Mouse (Mus musculus): Measurements from ENCODE around the gene Slc44a2. TPM values are rescaled to one million over a fixed set of nuclear protein-coding genes. Genes with fewer than 3 reads are reported as not detected.

Slc44a2 gene
- polyA plus RNA-seq, 1 experiment from 2014 or later, result 52.0 TPM

- Histone ChIP-seq H3K27me3 (replicated peaks; ENCODE audit: control insufficient read depth, insufficient read depth, low read length) (no peaks in the 10 kb centered on the region), H3K27ac (ENCODE audit: low read depth, low read length) (no peak overlapping the region), H3K4me2 (ENCODE audit: low read length) (no peak overlapping the region), H3K4me1 (ENCODE audit: control insufficient read depth, insufficient read depth, low read length) (peaks cover 12% of the 10 kb centered on the region), H3K4me3 (ENCODE audit: low read depth, low read length) (no peak overlapping the region), H3K9me3 (replicated peaks; ENCODE audit: control insufficient read depth, low read length) (no peaks in the 10 kb centered on the region), H3K36me3 (ENCODE audit: control insufficient read depth, insufficient read depth, low read length) (no peaks in the 10 kb centered on the region), H3K9ac (ENCODE audit: low read length) (no peak overlapping the region)
- WGBS, result 95% methylated on average over 11 of the region's 11 CpGs
- DNase-seq (ENCODE audit: low spot score), result no peak
- no peak for ATAC-seq
Measured at GRCm38 (mm10) chr9:21324269-21324668, 3.8 kb downstream of the Slc44a2 start.

DNA sequence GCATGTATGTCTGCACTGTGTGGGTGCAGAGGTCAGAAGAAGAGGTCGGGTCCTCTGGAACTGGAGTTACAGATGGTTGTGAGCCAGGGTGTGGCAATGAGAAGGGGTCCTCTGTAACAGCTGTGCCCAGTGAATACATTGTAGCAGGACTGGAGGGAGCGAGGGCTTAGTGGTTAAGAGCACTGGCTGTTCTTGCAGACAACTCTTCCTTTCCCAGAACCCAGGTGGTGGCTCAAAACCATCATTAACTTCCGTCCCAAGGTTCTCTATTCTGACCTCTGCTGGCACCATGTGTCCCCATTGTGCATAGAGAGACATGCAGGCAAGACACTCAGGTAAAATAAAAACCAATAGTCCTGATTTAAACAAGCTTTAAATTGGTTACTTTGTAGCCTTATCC, 7.1 kb downstream of the Slc44a2 start:
- Histone ChIP-seq H3K4me3 (ENCODE audit: low read depth, low read length) (no peak overlapping the region), H3K27me3 (replicated peaks; ENCODE audit: control insufficient read depth, insufficient read depth, low read length) (no peaks in the 10 kb centered on the region), H3K4me1 (ENCODE audit: control insufficient read depth, insufficient read depth, low read length) (0 out of 2 replicates have a peak, but pooled peaks cover 3% of the 10 kb centered on the region), H3K9ac (ENCODE audit: low read length) (no peak overlapping the region), H3K27ac (ENCODE audit: low read depth, low read length) (no peak overlapping the region), H3K4me2 (ENCODE audit: low read length) (no peak overlapping the region), H3K36me3 (ENCODE audit: control insufficient read depth, insufficient read depth, low read length) (no peaks in the 10 kb centered on the region), H3K9me3 (replicated peaks; ENCODE audit: control insufficient read depth, low read length) (no peaks in the 10 kb centered on the region; the same call in 1 of the 2 replicates)
- WGBS, result 84% methylated on average over 3 of the region's 3 CpGs
- ATAC-seq (no peak), DNase-seq (ENCODE audit: low spot score) (no peak)

DNA sequence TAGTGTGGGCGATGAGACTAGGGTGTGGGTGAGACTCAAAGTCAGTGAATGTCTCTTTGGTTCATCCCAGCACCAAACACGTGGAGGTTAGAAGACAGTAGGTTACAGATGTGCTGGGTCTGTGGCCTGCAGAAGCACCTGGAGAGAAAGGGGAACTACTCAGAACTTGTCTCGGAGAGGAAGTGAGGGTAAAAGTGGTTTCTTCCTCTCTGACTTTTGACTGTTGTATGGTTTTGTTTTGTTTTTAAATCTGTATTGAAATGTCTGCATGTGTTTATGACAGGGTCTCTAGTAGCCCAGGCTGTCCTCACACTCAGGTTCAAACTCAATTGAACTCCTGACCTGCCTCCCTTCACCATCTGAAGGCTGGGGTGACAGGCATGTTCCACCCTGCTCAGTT, 7.5 kb downstream of the Slc44a2 start:
- WGBS, result 77% methylated on average over 3 of the region's 3 CpGs
- H3K9me3 ChIP-seq (replicated peaks; ENCODE audit: control insufficient read depth, low read length), result no peaks in the 10 kb centered on the region; the same call in 1 of the 2 replicates
- 0 out of 2 replicates have a peak, but pooled peaks cover 4% of the 10 kb centered on the region for H3K4me1 ChIP-seq (ENCODE audit: control insufficient read depth, insufficient read depth, low read length)
- ATAC-seq (no peak), DNase-seq (ENCODE audit: low spot score) (no peak)
- H3K9ac ChIP-seq (ENCODE audit: low read length), result no peak overlapping the region
- no peak overlapping the region for H3K4me2 ChIP-seq (ENCODE audit: low read length)
- no peaks in the 10 kb centered on the region for H3K36me3 ChIP-seq (ENCODE audit: control insufficient read depth, insufficient read depth, low read length)
- H3K27ac ChIP-seq (ENCODE audit: low read depth, low read length), result no peak overlapping the region
- no peaks in the 10 kb centered on the region for H3K27me3 ChIP-seq (replicated peaks; ENCODE audit: control insufficient read depth, insufficient read depth, low read length)
- no peak overlapping the region for H3K4me3 ChIP-seq (ENCODE audit: low read depth, low read length)

- Histone ChIP-seq H3K27ac (ENCODE audit: low read depth, low read length) (no peak overlapping the region), H3K4me3 (ENCODE audit: low read depth, low read length) (no peak overlapping the region), H3K9ac (ENCODE audit: low read length) (no peak overlapping the region), H3K36me3 (ENCODE audit: control insufficient read depth, insufficient read depth, low read length) (no peaks in the 10 kb centered on the region), H3K27me3 (replicated peaks; ENCODE audit: control insufficient read depth, insufficient read depth, low read length) (no peaks in the 10 kb centered on the region), H3K9me3 (replicated peaks; ENCODE audit: control insufficient read depth, low read length) (no peaks in the 10 kb centered on the region; the same call in 1 of the 2 replicates), H3K4me1 (ENCODE audit: control insufficient read depth, insufficient read depth, low read length) (0 out of 2 replicates have a peak, but pooled peaks cover 4% of the 10 kb centered on the region), H3K4me2 (ENCODE audit: low read length) (no peak overlapping the region)
- 65% methylated on average over 3 of the region's 5 CpGs for WGBS
- no peak for ATAC-seq
- no peak for DNase-seq (ENCODE audit: low spot score)
Measured at GRCm38 (mm10) chr9:21329041-21329440, 8.5 kb downstream of the Slc44a2 start.

DNA sequence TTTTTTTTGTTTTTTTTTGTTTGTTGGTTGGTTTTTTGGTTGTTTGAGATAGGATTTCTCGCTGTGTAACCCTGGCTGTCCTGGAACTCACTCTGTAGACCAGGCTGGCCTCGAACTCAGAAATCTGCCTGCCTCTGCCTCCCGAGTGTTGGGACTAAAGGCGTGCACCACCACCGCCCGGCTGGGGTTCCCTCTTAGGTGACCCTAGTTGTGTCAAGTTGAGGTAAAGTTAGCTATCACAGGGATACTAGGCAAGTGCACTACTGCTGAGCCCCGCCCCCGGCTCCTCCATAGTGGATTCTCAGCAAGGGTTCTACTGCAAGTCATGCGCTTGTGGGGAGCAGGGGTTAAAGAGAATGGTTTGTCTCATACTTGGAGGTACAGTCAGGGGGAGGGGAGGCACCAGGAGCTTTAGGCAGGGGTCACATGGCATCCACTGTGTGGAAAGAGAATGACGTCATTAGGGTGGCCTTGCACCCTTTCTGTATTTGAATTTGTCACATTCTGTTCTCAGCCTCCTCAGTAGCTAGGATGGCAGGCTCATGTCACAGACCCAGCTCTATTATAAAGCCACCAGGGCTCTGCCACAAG, 9.3 kb downstream of the Slc44a2 start:
- no peaks in the 10 kb centered on the region for H3K27me3 ChIP-seq (replicated peaks; ENCODE audit: control insufficient read depth, insufficient read depth, low read length)
- ATAC-seq (no peak), DNase-seq (ENCODE audit: low spot score) (no peak)
- H3K9me3 ChIP-seq (replicated peaks; ENCODE audit: control insufficient read depth, low read length), result no peaks in the 10 kb centered on the region; the same call in 1 of the 2 replicates
- H3K4me3 ChIP-seq (ENCODE audit: low read depth, low read length), result no peak overlapping the region
- H3K27ac ChIP-seq (ENCODE audit: low read depth, low read length), result no peak overlapping the region
- H3K4me1 ChIP-seq (ENCODE audit: control insufficient read depth, insufficient read depth, low read length), result 0 out of 2 replicates have a peak, but pooled peaks cover 4% of the 10 kb centered on the region
- H3K4me2 ChIP-seq (ENCODE audit: low read length), result no peak overlapping the region
- no peaks in the 10 kb centered on the region for H3K36me3 ChIP-seq (ENCODE audit: control insufficient read depth, insufficient read depth, low read length)
- H3K9ac ChIP-seq (ENCODE audit: low read length), result no peak overlapping the region
- 89% methylated on average over 10 of the region's 10 CpGs for WGBS

DNA sequence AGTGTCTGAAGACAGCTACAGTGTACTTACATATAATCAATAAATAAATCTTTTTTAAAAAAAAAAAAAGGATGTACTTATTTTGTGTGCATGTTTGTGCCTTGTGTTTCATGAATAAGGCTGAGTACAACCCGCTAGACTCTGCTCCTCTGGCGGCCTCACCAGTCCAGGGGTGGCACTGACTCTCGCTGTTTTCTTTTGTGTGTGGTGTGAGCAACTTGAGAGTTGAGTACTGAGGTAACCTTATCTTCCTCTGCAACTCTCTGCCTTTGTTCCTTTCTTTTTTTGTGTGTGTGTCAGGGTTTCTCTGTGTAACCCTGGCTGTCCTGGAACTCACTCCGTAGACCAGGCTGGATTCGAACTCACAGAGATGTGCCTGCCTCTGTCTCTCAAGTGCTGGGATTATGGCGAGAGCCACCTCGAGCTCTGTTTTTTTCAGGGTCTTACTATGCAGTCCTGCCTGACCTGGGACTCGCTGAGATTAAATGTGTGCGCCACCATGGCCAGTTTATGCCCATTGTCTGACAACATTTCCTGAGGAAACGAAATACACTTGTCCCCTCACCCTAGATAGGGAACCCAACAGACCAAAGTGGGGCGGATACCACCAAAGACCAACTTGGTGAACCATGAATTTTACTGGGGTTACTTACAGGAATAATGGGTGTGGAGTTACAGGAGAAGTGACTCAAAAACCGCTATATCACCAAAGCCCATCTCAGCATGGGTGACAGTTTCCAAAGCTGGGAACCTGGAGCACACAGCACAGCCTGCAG, 11.1 kb downstream of the Slc44a2 start:
- no peak for ATAC-seq

GRCm38 (mm10) chr9:21332161-21333061, 11.9 kb downstream of the Slc44a2 start:
- 0 out of 2 replicates have a peak, but pooled peaks cover 4% of the 10 kb centered on the region for H3K4me1 ChIP-seq (ENCODE audit: control insufficient read depth, insufficient read depth, low read length)
- H3K4me3 ChIP-seq (ENCODE audit: low read depth, low read length), result no peak overlapping the region
- ATAC-seq, result peak; percentile 48; the same call in 1 of the 2 replicates
- no peaks in the 10 kb centered on the region for H3K27me3 ChIP-seq (replicated peaks; ENCODE audit: control insufficient read depth, insufficient read depth, low read length)
- H3K9me3 ChIP-seq (replicated peaks; ENCODE audit: control insufficient read depth, low read length), result no peaks in the 10 kb centered on the region; the same call in 1 of the 2 replicates
- no peak overlapping the region for H3K4me2 ChIP-seq (ENCODE audit: low read length)
- 0 out of 2 replicates have a peak overlapping the region, but pooled peaks have one; percentile 15 for H3K27ac ChIP-seq (ENCODE audit: low read depth, low read length)
- WGBS, result 27% methylated on average over 9 of the region's 9 CpGs
- no peak overlapping the region for H3K9ac ChIP-seq (ENCODE audit: low read length)
- H3K36me3 ChIP-seq (ENCODE audit: control insufficient read depth, insufficient read depth, low read length), result no peaks in the 10 kb centered on the region
- peak; percentile 7 for DNase-seq (ENCODE audit: low spot score)

More for the DNA sequence above, 11.1 kb downstream of the Slc44a2 start:
- WGBS, result 86% methylated on average over 12 of the region's 12 CpGs
- H3K9ac ChIP-seq (ENCODE audit: low read length), result no peak overlapping the region
- H3K9me3 ChIP-seq (replicated peaks; ENCODE audit: control insufficient read depth, low read length), result no peaks in the 10 kb centered on the region; the same call in 1 of the 2 replicates
- no peak overlapping the region for H3K4me2 ChIP-seq (ENCODE audit: low read length)
- no peaks in the 10 kb centered on the region for H3K27me3 ChIP-seq (replicated peaks; ENCODE audit: control insufficient read depth, insufficient read depth, low read length)
- H3K27ac ChIP-seq (ENCODE audit: low read depth, low read length), result no peak overlapping the region
- 0 out of 2 replicates have a peak, but pooled peaks cover 4% of the 10 kb centered on the region for H3K4me1 ChIP-seq (ENCODE audit: control insufficient read depth, insufficient read depth, low read length)
- no peaks in the 10 kb centered on the region for H3K36me3 ChIP-seq (ENCODE audit: control insufficient read depth, insufficient read depth, low read length)
- H3K4me3 ChIP-seq (ENCODE audit: low read depth, low read length), result no peak overlapping the region
- no peak for DNase-seq (ENCODE audit: low spot score)

DNA sequence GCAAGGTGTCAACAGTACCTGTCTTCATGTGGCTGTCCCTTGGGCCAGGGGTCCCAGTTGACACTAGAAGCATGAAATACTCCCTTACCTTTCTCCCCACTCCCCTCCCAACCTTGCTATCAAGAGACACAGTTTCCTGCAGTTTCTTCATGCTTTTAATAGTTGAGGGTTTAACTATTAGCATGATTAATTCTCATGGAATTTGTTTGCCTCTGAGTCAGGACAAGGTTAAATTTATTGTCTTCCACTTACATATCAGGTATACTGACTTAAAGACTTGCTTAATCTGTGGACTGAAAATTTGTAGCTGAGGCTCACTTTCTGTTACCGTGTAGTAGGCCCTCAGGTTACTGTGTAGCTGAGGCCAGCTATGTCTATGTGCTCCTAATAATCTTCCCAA, 13.0 kb downstream of the Slc44a2 start:
- no peak overlapping the region for H3K4me2 ChIP-seq (ENCODE audit: low read length)
- H3K9ac ChIP-seq (ENCODE audit: low read length), result no peak overlapping the region
- no peak overlapping the region for H3K27ac ChIP-seq (ENCODE audit: low read depth, low read length)
- 0 out of 2 replicates have a peak, but pooled peaks cover 4% of the 10 kb centered on the region for H3K4me1 ChIP-seq (ENCODE audit: control insufficient read depth, insufficient read depth, low read length)
- DNase-seq (ENCODE audit: low spot score) (no peak), ATAC-seq (no peak)
- no peaks in the 10 kb centered on the region; the same call in 1 of the 2 replicates for H3K9me3 ChIP-seq (replicated peaks; ENCODE audit: control insufficient read depth, low read length)
- H3K36me3 ChIP-seq (ENCODE audit: control insufficient read depth, insufficient read depth, low read length), result no peaks in the 10 kb centered on the region
- WGBS, result 97% methylated on average over 1 of the region's 1 CpGs
- no peaks in the 10 kb centered on the region for H3K27me3 ChIP-seq (replicated peaks; ENCODE audit: control insufficient read depth, insufficient read depth, low read length)
- H3K4me3 ChIP-seq (ENCODE audit: low read depth, low read length), result no peak overlapping the region
